Comparison of ENCODE assay signal across 13 mouse cellular contexts in genomic region chr14:101332015-101332414, GRCm38 (mm10).
DNase-seq lines count a peak whose midpoint lies in the region; ATAC-seq and TF ChIP-seq lines count a peak whose summit lies in the region.
"Had no signal": no experiment of that assay in that cellular context is flagged by ENCODE, and none has a peak within 500 bp of the region (broad histone marks: within the 10 kb centered on the region; RNA-seq: fewer than 3 reads in every experiment).

No protein-coding gene starts in this region.

- no peak overlapping the region for H3K9ac ChIP-seq in forebrain, postnatal 0 days
- H3K9ac ChIP-seq in midbrain, embryonic 13.5 days (replicated peaks), result no peak overlapping the region
- H3K9ac ChIP-seq: lung, embryonic 15.5 days had no signal

- peak overlapping the region; percentile 10; the same call in 1 of the 2 replicates for H3K27ac ChIP-seq in heart, embryonic 10.5 days
- H3K27ac ChIP-seq in forebrain, postnatal 0 days (ENCODE audit: low read depth, low read length), result no peak overlapping the region
- peak overlapping the region; percentile 4; the same call in 1 of the 2 replicates for H3K27ac ChIP-seq in midbrain, embryonic 13.5 days
- H3K27ac ChIP-seq: kidney, postnatal 0 days; lung, embryonic 15.5 days had no signal

- H3K36me3 ChIP-seq in heart, embryonic 10.5 days, result no peaks in the 10 kb centered on the region
- H3K36me3 ChIP-seq in forebrain, postnatal 0 days (ENCODE audit: insufficient read depth), result no peaks in the 10 kb centered on the region
- no peaks in the 10 kb centered on the region for H3K36me3 ChIP-seq in midbrain, embryonic 13.5 days
- H3K36me3 ChIP-seq: lung, embryonic 15.5 days had no signal

- no peak overlapping the region for H3K4me3 ChIP-seq in heart, embryonic 10.5 days
- H3K4me3 ChIP-seq in forebrain, postnatal 0 days (ENCODE audit: low read depth, low read length), result no peak overlapping the region
- no peak overlapping the region for H3K4me3 ChIP-seq in midbrain, embryonic 13.5 days (replicated peaks)
- H3K4me3 ChIP-seq: lung, embryonic 15.5 days had no signal

- no peak for DNase-seq in heart, embryonic 10.5 days (ENCODE audit: low spot score)
- DNase-seq in heart, adult 8-10 months (ENCODE audit: low spot score), result no peak
- peak; percentile 15 for DNase-seq in embryo, embryonic 9.5 days (ENCODE audit: extremely low spot score)
- peak; percentile 14 for DNase-seq in forebrain, postnatal 0 days
- no peak for DNase-seq in cerebellum, postnatal 25 days
- no peak for DNase-seq in urinary bladder, postnatal 4 days (ENCODE audit: low spot score in 2 of 2)
- DNase-seq in right cerebral cortex, postnatal 4 days, result no peak
- DNase-seq: cerebellum, adult 18-20 months; right cerebral cortex, postnatal 14 days had no signal

- TF ChIP-seq CTCF in forebrain, postnatal 0 days (IDR thresholded peaks at IDR 0.05; ENCODE audit: low read depth), result no peak

- no peaks in the 10 kb centered on the region for H3K27me3 ChIP-seq in heart, embryonic 10.5 days (ENCODE audit: insufficient read depth, poor library complexity, severe bottlenecking)
- no peaks in the 10 kb centered on the region for H3K27me3 ChIP-seq in forebrain, postnatal 0 days (ENCODE audit: insufficient read depth, low read length)
- H3K27me3 ChIP-seq in midbrain, embryonic 13.5 days, result no peaks in the 10 kb centered on the region
- H3K27me3 ChIP-seq: lung, embryonic 15.5 days had no signal

- H3K4me1 ChIP-seq in heart, embryonic 10.5 days, result peaks cover 4% of the 10 kb centered on the region
- no peaks in the 10 kb centered on the region for H3K4me1 ChIP-seq in forebrain, postnatal 0 days (ENCODE audit: insufficient read depth)
- H3K4me1 ChIP-seq in midbrain, embryonic 13.5 days (replicated peaks), result peaks cover 5% of the 10 kb centered on the region
- H3K4me1 ChIP-seq: lung, embryonic 15.5 days had no signal

- no peak overlapping the region for H3K4me2 ChIP-seq in forebrain, postnatal 0 days (ENCODE audit: low read depth)
- H3K4me2 ChIP-seq in midbrain, embryonic 13.5 days (replicated peaks), result no peak overlapping the region
- H3K4me2 ChIP-seq: lung, embryonic 15.5 days had no signal

- ATAC-seq in forebrain, postnatal 0 days, result peak; percentile 66
- no peak for ATAC-seq in midbrain, embryonic 13.5 days
- ATAC-seq: inflammation-experienced regulatory T-cells, adult 6 months had no signal

- H3K9me3 ChIP-seq in heart, embryonic 10.5 days, result no peaks in the 10 kb centered on the region
- H3K9me3 ChIP-seq in forebrain, postnatal 0 days (ENCODE audit: low read length), result no peaks in the 10 kb centered on the region
- no peaks in the 10 kb centered on the region for H3K9me3 ChIP-seq in midbrain, embryonic 13.5 days
- H3K9me3 ChIP-seq: lung, embryonic 15.5 days had no signal

- WGBS in heart, embryonic 10.5 days, result 38% methylated on average over 4 of the region's 4 CpGs
- 32% methylated on average over 4 of the region's 4 CpGs for WGBS in forebrain, postnatal 0 days
- 59% methylated on average over 4 of the region's 4 CpGs for WGBS in midbrain, embryonic 13.5 days

Comparison
In these comparisons a context has a peak if more than half of its experiments do, and no peak if none do; other contexts are left out.
1. DNase-seq: peak in embryo, embryonic 9.5 days (single experiment) and forebrain, postnatal 0 days (single experiment); none in heart, embryonic 10.5 days (single experiment), heart, adult 8-10 months (single experiment), cerebellum, postnatal 25 days (0 of 2), urinary bladder, postnatal 4 days (0 of 2) and right cerebral cortex, postnatal 4 days (single experiment).